Mouse (Mus musculus) kidney, adult 2 months (tissue): ENCODE data around the gene Cant1. TPM values are rescaled to one million over a fixed set of nuclear protein-coding genes. Genes with fewer than 3 reads are reported as not detected.

Experiments
- DNase-seq: peaks from one replicate; pipeline ENCODE4 v3.0.0; 2021
- H3K27ac ChIP-seq: fragments of 200-500 bp; 2 replicates; pipeline ENCODE4 v1.5.1; 2012; ENCODE audit warnings: low read depth, low read length, control low read depth, inconsistent platforms; ENCODE audit not compliant: insufficient read depth
- H3K27me3 ChIP-seq: fragments of 200-500 bp; replicated peaks from 2 replicates; pipeline ENCODE4 v1.6.1; 2012; ENCODE audit warnings: mild to moderate bottlenecking, moderate library complexity, low read length, inconsistent platforms; ENCODE audit not compliant: control insufficient read depth, insufficient read depth
- H3K36me3 ChIP-seq: fragments of 200-500 bp; 2 replicates; pipeline ENCODE4 v1.6.1; 2012; ENCODE audit warnings: mild to moderate bottlenecking, moderate library complexity, low read length, inconsistent platforms; ENCODE audit not compliant: control insufficient read depth, insufficient read depth
- H3K4me1 ChIP-seq: fragments of 200-500 bp; 2 replicates; pipeline ENCODE4 v1.6.1; 2011; ENCODE audit warnings: low read length; ENCODE audit not compliant: control insufficient read depth, insufficient read depth
- H3K4me3 ChIP-seq: fragments of 200-500 bp; 2 replicates; pipeline ENCODE4 v1.5.1; 2011; ENCODE audit warnings: mild to moderate bottlenecking, low read depth, low read length, control low read depth; ENCODE audit not compliant: insufficient read depth
- CTCF ChIP-seq: fragments of 200-500 bp; conservative IDR thresholded peaks from 2 replicates; pipeline ENCODE4 v1.5.1; 2011; ENCODE audit warnings: low read depth, mild to moderate bottlenecking, control low read depth, low read length, moderate library complexity, mixed read lengths; ENCODE audit not compliant: insufficient read depth, insufficient read length
- POLR2A ChIP-seq: fragments of 200-500 bp; IDR thresholded peaks from one replicate; pipeline ENCODE4 v1.6.1; 2011; ENCODE audit warnings: low read depth, low read length, control low read depth
- WGBS: fragments of 180-500 bp; shearing (Covaris S2); methylation state at CpG from one replicate; pipeline ENCODE4 v1.1.7; 2018; 5-methylcytosine and 5-hydroxymethylcytosine counted together
- polyA plus RNA-seq: library from polyadenylated mRNA; depleted of rRNA; stranded (reverse); fragments of >200 nt; gene quantifications from 2 replicates; pipeline ENCODE4 v1.2.3, GENCODE M21; 2012

Cant1 gene
- polyA plus RNA-seq, 1 experiment, result 42.6 TPM

GRCm38 (mm10) chr11:118424621-118425335, 5.9 kb upstream of the Cant1 start:
- Histone ChIP-seq H3K4me1 (peaks cover 24% of the 10 kb centered on the region), H3K27ac (peak overlapping the region; percentile 34; the same call in 1 of the 2 replicates), H3K27me3 (no peaks in the 10 kb centered on the region), H3K4me3 (no peak overlapping the region), H3K36me3 (no peaks in the 10 kb centered on the region)
- TF ChIP-seq POLR2A (no peak), CTCF (peak; percentile 19; the same call in 1 of the 2 replicates)
- DNase-seq, result peak; percentile 58
- WGBS, result 52% methylated on average over 13 of the region's 13 CpGs

- peak; percentile 88 for DNase-seq
- TF ChIP-seq CTCF, result peak; percentile 68
- no peak for TF ChIP-seq POLR2A
- Histone ChIP-seq H3K4me3 (peak overlapping the region; percentile 27; the same call in 1 of the 2 replicates), H3K4me1 (peaks cover 17% of the 10 kb centered on the region), H3K27ac (peak overlapping the region; percentile 54; the same call in 1 of the 2 replicates), H3K36me3 (no peaks in the 10 kb centered on the region), H3K27me3 (no peaks in the 10 kb centered on the region)
- WGBS, result 2% methylated on average over 18 of the region's 18 CpGs
Measured at GRCm38 (mm10) chr11:118423266-118423971, 4.5 kb upstream of the Cant1 start.

- no peak overlapping the region for H3K4me3 ChIP-seq
- no peak overlapping the region for H3K27ac ChIP-seq
- DNase-seq, result no peak
- H3K4me1 ChIP-seq, result peaks cover 45% of the 10 kb centered on the region
- 75% methylated on average over 7 of the region's 7 CpGs for WGBS
- H3K27me3 ChIP-seq, result no peaks in the 10 kb centered on the region
- no peak for TF ChIP-seq POLR2A
- no peak for TF ChIP-seq CTCF
- no peaks in the 10 kb centered on the region for H3K36me3 ChIP-seq
Measured at GRCm38 (mm10) chr11:118420261-118420660, 1.4 kb upstream of the Cant1 start.

- TF ChIP-seq CTCF (no peak), POLR2A (no peak)
- Histone ChIP-seq H3K4me3 (peak overlapping the region; percentile 93), H3K4me1 (peaks cover 55% of the 10 kb centered on the region), H3K36me3 (no peaks in the 10 kb centered on the region), H3K27me3 (no peaks in the 10 kb centered on the region), H3K27ac (peak overlapping the region; percentile 84)
- under 1% methylated on average over 12 of the region's 12 CpGs for WGBS
- no peak for DNase-seq
Measured at GRCm38 (mm10) chr11:118418442-118418833, 448 bp downstream of the Cant1 start.

GRCm38 (mm10) chr11:118417496-118417895, 1.4 kb downstream of the Cant1 start:
- TF ChIP-seq POLR2A (no peak), CTCF (no peak)
- H3K4me1 ChIP-seq, result peaks cover 57% of the 10 kb centered on the region
- no peak for DNase-seq
- H3K27me3 ChIP-seq, result no peaks in the 10 kb centered on the region
- H3K27ac ChIP-seq, result no peak overlapping the region
- peak overlapping the region; percentile 9; the same call in 1 of the 2 replicates for H3K4me3 ChIP-seq
- WGBS, result 81% methylated on average over 9 of the region's 9 CpGs
- no peaks in the 10 kb centered on the region for H3K36me3 ChIP-seq

GRCm38 (mm10) chr11:118416046-118416445, 2.8 kb downstream of the Cant1 start:
- Histone ChIP-seq H3K4me1 (peaks cover 70% of the 10 kb centered on the region), H3K4me3 (no peak overlapping the region), H3K27ac (no peak overlapping the region), H3K36me3 (no peaks in the 10 kb centered on the region), H3K27me3 (no peaks in the 10 kb centered on the region)
- DNase-seq, result peak; percentile 51
- WGBS, result 40% methylated on average over 7 of the region's 7 CpGs
- TF ChIP-seq CTCF (no peak), POLR2A (no peak)

GRCm38 (mm10) chr11:118415630-118416029, 3.3 kb downstream of the Cant1 start:
- no peak for DNase-seq
- TF ChIP-seq POLR2A (no peak), CTCF (no peak)
- no peak overlapping the region for H3K27ac ChIP-seq
- no peak overlapping the region for H3K4me3 ChIP-seq
- H3K27me3 ChIP-seq, result no peaks in the 10 kb centered on the region
- no peaks in the 10 kb centered on the region for H3K36me3 ChIP-seq
- H3K4me1 ChIP-seq, result peaks cover 71% of the 10 kb centered on the region
- 59% methylated on average over 6 of the region's 6 CpGs for WGBS

- H3K27ac ChIP-seq, result peak overlapping the region; percentile 18; the same call in 1 of the 2 replicates
- no peaks in the 10 kb centered on the region for H3K36me3 ChIP-seq
- no peak overlapping the region for H3K4me3 ChIP-seq
- DNase-seq, result peak; percentile 66
- peaks cover 68% of the 10 kb centered on the region for H3K4me1 ChIP-seq
- no peaks in the 10 kb centered on the region for H3K27me3 ChIP-seq
- 66% methylated on average over 5 of the region's 5 CpGs for WGBS
- TF ChIP-seq POLR2A (no peak), CTCF (no peak)
Measured at GRCm38 (mm10) chr11:118414270-118414669, 4.6 kb downstream of the Cant1 start.
